Mouse (Mus musculus): ENCODE results near the gene Pex26.

Pex26 gene

DNA sequence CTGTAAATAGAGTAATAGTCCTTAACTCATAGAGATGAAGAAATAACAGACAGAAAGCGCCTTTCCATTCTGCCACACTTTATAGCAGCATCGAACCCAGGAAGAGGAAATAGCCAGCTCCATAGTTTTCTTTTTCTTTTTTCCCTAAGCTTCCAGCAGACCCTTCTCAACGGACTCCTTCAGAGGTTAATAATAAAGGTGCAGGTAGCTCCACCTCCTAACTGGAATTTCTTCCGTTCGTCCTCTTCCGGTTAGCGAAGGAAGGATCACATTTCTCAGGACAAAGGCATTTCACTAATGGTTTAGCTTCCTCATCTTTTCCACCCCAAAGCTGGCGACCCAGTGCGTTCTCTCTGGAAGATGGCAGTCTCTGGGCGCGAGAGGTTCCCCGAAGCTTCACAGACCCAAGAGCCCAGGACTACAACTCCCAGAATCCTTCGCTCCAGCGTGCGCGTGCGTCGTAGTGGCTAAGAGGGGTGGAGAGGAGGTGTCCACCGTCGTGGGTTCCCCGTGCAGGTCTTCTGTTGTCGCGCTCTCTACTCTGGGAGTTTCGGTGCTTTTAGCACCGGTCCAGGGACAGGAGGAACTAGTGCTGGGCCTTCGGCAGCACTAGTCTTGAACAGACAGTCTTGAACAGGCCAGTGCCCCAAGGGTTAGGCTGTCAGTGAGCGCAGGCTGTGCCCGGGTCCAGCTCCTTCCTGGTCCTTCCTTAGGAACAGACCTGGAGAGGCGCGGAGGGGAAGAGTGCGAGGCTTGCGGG is at the start of gene Pex26:
Gene Pex26 (plus strand): TSS at position 254 of the 760 bp plus-strand sequence.
- peak; percentile 89 to 92 for DNase-seq (ENCODE audit: low spot score in 2 of 2)

DNA sequence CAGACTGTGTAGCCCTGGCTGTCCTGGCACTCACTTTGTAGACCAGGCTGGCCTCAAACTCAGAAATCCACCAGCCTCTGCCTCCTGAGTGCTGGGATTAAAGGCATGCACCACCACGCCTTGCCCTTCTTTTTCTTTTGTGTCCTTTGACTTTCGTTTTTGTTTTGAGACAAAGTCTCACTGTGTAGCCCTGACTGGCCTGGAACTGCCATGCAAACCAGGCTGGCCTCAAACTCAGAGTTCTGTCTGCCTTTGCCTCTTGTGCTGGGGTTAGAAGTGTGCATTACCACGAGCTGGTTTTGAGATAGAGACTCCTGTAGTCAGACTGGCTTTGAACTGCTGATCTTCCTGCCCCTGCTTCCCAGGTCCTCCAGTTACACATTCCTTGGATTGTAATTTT is 49.2 kb upstream of the Pex26 start:
- no peak for DNase-seq (ENCODE audit: low spot score in 2 of 2)

DNA sequence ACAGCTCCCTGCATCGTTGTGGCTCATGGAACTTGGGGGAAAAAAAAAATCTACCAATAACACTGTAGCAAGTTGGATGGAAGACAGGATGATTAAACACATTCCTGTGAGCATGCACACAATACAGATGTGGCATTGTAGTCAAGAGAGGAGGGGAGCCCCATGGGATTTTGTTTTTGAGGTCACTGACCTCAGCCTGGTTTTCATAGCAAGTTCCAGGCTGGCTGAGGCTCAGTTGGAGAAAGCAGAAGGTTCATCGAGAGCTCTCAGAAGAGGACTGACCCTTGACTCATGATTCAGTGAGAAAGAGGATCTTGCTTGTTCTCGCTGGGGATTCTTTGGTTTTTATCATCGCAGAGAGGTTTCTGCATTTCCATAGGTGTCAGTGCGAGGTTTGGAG is 48.6 kb upstream of the Pex26 start:
- no peak for DNase-seq (ENCODE audit: low spot score in 2 of 2)

DNA sequence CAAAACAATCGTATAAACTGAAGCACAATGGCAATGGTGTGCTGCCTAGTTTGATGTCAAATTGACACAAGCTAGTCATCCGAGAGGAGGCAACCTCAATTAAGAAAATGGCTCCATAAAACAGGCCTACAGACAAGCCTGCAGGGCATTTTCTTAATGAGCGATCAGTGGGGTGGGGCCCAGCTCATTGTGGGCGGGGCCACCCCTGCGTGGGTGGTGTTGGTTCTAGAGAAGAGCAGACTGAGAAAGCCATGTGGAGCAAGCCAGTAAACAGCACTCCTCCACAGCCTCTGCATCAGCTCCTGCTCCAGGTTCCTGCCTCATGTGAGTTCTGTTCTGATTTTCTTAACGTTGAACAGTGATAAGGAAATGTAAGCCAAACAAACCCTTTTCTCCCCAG is 46.2 kb upstream of the Pex26 start:
- DNase-seq (ENCODE audit: low spot score in 2 of 2) = no peak

DNA sequence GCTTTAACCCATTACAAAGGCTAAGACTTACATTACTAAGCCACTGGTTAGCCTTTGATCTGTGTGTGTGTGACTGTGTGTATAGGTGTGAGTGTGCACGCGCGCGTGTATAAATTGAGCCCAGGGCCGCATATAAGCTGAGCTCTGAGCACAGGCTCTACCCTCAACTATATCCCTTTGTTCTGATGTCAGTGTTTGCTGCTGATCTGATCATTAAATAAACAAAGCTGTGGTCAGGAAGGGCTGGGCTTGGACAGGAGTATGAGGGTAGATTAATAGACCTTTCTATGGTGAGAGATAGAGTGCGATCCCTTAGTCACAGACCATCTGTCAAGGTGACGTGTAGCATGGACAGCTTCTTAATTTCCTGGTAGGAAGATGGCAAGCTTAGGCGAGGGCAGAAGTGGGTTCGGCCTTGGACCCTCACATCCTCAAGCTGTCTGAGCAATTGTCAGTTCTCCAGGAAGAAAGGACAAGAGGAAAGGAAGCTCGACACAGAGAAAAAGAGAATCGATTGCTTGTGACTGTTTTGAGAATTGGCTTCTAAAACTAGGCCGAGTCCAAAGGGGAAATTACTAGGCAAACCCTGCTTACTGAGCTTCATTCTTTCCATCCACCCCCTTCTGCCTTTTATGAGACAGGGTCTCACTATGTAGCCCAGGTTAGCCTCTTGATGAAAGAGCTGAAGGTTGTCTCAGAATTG is 45.0 kb upstream of the Pex26 start:
- DNase-seq (ENCODE audit: low spot score in 2 of 2) = no peak

DNA sequence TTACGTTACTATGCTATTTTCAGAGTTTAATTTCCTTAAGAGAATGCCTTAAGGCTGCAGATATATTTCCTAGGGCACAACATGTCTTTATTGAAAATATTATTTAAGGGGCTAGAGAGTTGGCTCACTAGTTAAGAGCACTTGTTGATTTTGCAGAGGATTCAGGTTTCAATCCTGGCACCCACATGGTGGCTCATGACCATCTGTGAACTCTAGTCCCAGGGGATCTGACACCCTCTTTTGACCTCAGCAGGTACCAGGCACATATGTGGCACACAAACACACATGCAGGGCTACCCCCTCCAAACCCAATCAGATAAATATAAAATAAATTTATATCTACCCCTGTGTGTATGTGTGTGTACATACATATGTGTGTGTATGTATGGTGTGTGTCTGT is 44.2 kb upstream of the Pex26 start:
- no peak for DNase-seq (ENCODE audit: low spot score in 2 of 2)

DNA sequence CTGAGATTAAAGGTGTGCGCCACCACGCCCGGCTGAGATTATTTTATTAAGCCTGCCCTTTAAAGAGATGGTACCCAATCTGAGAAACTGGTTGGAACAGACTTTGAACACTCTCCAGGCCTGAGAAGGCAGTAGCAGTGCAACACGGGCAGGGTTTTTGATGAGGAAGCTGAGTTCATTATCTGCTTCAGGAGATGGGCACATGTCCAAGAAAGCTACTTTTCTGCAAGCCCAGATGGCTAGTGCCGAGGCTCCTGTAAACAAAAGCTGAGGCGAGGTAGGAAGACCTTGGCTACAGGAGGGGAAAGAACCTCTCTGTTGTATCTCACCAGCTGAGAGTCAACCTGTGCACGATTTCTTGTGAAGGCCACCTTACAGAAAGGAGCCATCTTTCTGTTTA is 41.2 kb upstream of the Pex26 start:
- DNase-seq (ENCODE audit: low spot score in 2 of 2) = no peak

DNA sequence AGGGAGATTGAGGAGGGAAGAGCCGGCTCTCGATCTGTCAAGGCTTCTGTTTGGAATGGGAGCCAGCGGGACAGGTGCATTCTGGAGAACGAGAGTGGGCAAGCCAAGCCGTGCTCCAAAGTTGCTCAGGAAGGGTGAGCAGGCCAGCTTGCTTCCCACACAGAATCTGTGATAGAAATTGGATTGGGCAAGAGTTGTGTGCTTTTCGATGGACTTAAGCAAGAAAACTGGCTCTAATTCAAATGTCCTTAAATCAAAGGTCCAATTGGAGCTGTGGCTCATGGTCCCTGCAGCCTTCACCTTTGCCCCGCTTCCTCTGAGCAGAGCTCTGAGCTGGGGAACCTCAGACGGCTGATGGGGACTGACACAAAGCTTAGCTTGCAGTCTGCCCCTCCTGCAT is 40.0 kb upstream of the Pex26 start:
- peak in 1 of 2 experiments; percentile 44 for DNase-seq (ENCODE audit: low spot score in 2 of 2)

DNA sequence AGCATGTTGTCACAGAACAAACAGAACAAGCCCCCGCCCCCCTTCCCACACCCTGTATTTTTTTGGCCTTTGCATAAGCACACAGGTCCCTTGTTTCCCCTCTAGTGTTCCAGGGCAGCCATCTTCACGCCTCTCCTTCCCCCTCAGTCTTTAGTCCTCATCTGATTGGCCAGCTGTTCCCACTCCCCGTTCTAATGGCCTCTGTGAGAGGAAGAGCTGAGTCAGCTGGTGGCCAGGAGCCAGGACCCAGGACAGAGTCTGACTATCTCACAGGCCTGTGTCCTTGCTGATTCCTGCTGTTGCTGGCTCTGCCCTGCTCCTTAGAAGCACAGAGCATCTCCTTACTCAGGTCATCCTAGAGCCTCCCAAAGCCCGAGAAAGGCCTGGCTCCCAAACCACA is 39.4 kb upstream of the Pex26 start:
- DNase-seq (ENCODE audit: low spot score in 2 of 2) = peak in 1 of 2 experiments; percentile 50

- DNase-seq (ENCODE audit: low spot score in 2 of 2) = no peak
Observed at GRCm38 (mm10) chr6:121145010-121145604, 38.4 kb upstream of the Pex26 start.

GRCm38 (mm10) chr6:121145906-121146305 is 37.6 kb upstream of the Pex26 start:
- no peak for DNase-seq (ENCODE audit: low spot score in 2 of 2)

DNA sequence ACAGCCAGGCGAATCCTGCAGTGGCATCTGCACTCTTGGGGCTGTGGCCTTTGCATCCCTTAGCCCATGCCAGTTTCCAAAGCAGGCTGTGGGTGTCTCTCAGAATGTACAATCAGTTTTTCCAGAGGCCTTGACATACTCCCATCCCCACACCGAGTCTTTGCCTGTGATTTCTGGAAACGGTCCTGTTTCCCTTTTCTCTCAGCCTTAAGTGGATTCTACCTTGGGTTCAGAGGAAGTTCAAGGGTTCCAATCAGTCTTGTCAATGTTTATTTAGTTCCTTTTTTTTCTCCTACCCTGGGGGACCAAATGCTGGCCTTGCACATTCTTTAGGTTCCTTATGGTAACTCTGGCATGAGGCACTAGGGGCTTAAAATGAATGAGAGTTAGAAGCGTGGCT is 36.7 kb upstream of the Pex26 start:
- no peak for DNase-seq (ENCODE audit: low spot score in 2 of 2)

DNA sequence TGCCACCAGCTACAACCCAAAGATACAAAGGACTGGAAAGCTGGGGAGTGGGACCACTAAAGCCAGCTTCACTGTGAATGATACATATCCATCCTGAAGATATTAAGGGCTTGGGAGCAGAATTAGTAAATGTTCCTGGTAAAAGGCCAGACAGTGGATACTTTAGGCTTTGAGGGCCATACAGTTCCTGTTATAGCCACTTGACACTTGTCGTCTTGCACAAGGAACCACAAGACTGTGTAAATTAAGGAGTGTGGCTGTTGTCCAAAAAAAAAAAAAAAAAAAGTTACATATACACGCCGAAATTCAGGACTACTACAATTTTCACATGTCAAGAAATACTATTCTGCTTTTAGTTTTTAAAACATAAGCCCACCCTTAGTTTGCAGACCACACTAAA is 35.1 kb upstream of the Pex26 start:
- no peak for DNase-seq (ENCODE audit: low spot score in 2 of 2)

DNA sequence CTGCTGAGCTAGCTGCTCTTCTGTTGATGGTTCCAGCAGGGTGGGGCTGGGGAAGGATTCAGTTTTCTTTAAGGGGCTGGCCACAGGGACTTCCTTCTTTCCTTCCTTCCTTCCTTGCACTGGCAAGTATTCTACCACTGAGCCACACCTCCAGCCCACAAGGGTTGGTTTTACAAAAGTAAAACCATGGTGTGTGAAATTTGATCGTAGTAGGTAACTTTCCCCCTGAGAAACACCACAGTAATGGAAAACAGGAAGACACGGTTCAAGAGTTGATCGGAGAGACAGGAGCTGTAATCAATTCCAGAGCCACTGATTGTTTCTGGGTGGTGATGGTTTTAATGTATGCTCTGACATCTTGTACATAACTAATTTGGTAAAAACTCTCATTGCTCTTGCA is 34.0 kb upstream of the Pex26 start:
- no peak for DNase-seq (ENCODE audit: low spot score in 2 of 2)

GRCm38 (mm10) chr6:121150126-121150525 is 33.3 kb upstream of the Pex26 start:
- DNase-seq (ENCODE audit: low spot score in 2 of 2) = no peak

DNA sequence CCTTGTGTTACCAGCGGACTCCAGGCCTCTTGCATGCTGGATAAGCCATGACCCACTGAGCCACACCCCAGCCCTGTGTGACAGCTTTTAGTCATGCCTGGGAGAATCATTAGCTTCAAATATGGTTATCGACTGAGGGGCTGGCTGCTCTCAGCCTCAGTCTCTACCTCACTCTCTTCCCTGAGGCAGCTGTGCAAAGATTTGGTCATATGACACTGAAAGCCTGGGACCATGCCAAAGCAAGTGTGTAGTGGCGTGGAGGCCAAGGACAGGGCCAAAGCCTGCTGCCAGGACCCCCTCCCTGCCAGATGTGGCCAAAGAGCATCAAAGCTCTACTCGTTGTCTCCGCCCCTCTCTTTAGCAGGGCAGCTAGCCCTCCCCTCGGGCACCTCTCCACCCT is 31.7 kb upstream of the Pex26 start:
- DNase-seq (ENCODE audit: low spot score in 2 of 2) = peak in 1 of 2 experiments; percentile 71

DNA sequence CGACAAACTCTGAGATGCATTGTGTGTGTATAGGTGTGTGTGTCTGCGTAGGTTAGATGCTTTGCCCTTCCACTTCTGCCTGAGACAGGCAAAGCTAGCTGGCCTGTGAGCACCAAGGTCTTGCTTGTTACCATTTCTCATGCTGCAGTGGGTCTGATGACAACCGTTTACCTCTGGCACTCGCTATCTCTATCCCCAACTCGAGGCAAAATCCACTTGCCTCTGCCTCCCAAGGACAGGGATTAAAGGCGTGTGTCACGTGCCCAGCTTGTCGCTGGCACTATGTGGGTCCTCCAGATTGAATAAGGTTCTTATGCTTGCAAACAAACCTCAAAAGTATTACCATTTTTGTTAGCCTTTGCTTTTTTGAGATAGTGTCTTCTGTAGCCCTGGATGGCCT is 30.3 kb upstream of the Pex26 start:
- DNase-seq (ENCODE audit: low spot score in 2 of 2) = no peak

DNA sequence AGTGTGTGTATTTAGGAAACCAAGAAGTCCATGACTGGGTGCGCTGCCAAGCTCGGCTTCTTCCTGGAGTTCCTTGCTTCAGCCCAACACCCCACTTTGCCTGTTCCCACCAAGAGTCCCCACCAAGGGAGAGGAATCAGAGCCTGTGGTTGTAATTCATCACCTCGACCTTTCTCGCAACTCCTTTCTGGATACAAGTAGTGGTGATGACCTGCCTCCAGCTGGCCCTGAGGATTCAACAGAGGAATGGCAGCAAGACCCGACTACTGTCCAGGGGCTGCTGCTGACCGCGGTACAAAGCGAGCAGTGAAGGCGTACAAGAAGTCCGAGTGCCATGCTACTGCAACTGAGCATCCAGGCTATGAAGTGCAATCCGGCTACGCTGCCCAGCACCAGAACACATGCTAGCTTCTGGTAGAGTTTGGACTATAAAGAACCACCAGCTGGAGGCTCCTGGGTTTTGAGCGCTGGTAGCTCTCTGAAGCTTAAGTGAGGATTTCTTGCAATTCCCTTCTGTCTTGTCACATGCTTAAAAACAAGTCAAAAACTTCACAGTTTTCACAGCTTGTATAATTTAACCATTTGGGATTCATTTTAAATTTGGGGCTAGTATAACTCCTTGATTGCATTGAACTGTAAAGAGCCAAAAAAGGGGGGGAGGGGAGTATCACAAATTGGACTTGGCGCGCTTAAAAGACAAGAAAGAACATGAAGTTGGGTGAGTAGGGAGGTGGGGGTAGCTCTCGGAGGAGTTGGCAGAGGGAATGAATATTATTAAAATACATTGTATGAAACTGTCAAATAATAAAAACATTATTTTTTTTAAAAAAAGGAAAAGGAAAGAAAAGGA is 28.8 kb upstream of the Pex26 start:
- no peak for DNase-seq (ENCODE audit: low spot score in 2 of 2)

DNA sequence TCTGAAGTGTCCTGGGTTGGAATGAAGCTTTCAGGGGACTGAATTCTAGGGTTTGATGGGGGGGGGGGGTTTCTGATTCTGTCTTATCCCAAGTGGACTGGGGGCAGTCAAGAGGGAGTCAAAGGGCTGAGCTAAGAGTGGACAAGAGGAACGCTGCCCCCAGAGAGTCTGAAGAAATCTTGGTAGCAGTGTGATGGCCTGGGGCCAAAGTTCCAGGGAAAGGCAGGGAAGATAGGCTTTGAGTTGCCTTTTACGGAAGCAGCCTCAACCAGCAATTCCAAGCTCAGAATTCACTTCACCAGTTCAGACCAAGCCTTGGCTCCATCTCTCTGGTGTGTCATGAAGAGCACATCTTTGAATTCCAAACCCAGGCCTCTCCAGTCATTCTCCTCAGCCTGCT is 27.4 kb upstream of the Pex26 start:
- DNase-seq (ENCODE audit: low spot score in 2 of 2) = peak in 1 of 2 experiments; percentile 56

DNA sequence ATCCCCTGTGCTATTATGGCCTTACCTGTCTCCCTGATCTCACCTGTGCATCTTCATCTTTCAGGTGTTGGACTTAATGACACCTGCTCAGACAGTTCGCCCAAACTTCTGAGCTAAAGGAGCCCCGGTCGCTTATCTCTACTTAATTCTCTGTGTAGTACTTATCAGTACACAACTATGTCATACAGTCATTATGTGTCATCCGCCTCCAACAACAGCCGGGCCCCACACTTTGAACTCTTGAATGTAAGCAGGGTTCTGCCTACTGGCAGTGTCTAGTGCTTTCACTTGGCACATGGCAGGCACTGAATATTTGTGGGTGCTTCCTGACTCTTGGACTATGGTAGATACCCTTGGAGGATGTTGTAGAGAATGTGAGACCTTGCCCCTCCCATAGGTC is 23.9 kb upstream of the Pex26 start:
- DNase-seq (ENCODE audit: low spot score in 2 of 2) = no peak

- no peak for DNase-seq (ENCODE audit: low spot score in 2 of 2)
Observed at GRCm38 (mm10) chr6:121160126-121160525, 23.3 kb upstream of the Pex26 start.

GRCm38 (mm10) chr6:121162616-121163015 is 20.9 kb upstream of the Pex26 start:
- DNase-seq (ENCODE audit: low spot score in 2 of 2) = no peak
